Mouse (Mus musculus) Patski (cell line): ENCODE data around the gene Gm29776. TPM values are rescaled to one million over a fixed set of nuclear protein-coding genes. Genes with fewer than 3 reads are reported as not detected.
A peak's percentile ranks its signal among the peaks of the same experiment; 100 is the strongest.

Source experiments
- ATAC-seq: fragments of 100-300 bp; one replicate; pipeline ENCODE4 v1.8.0; 2021
- CTCF ChIA-PET: fragments of 350-600 bp; sonication (Branson Sonifier 250); formaldehyde crosslinking; loops from one replicate; lab custom pipeline; 2022; ENCODE audit warnings: inconsistent platforms; lab: Charles Lee
- POLR2A ChIA-PET: fragments of 350-600 bp; sonication (Branson Sonifier 250); formaldehyde crosslinking; loops from one replicate; lab custom pipeline; 2022; ENCODE audit warnings: antibody characterized with exemption, inconsistent platforms; lab: Charles Lee
- DNase-seq: peaks from one replicate; pipeline ENCODE4 v3.0.0-alpha.2; 2011; ENCODE audit warnings: low read depth, low spot score
- H3K27me3 ChIP-seq: fragments of 371-371 bp; one replicate; pipeline ENCODE4 v1.5.1; 2021
- CTCF ChIP-seq: fragments of 100-300 bp; IDR thresholded peaks from one replicate; pipeline ENCODE4 v1.5.1; 2021
- in situ Hi-C: fragments of 300-500 bp; cut with MboI; formaldehyde crosslinking; loops from 3 replicates; pipeline ENCODE4 v1.11.1; 2018; ENCODE audit warnings: low pct_unique_long_range_greater_than_20kb, mixed read lengths
- polyA plus RNA-seq: library from polyadenylated mRNA; unstranded; gene quantifications from one replicate; pipeline ENCODE4 v1.2.3, GENCODE M21; 2021

Gm29776 gene
- polyA plus RNA-seq, 1 experiment from 2014 or later, result 0.03 TPM

- DNase-seq (peak; percentile 99), ATAC-seq (peak; percentile 94)
- in situ Hi-C loops, result no loop called here
- CTCF ChIA-PET, result interaction anchor here (0.8 to 2.0 kb wide), 5 partner anchors 17 to 117 kb away, joined by 3 to 10 read pairs (median 7); no protein-coding TSS in a partner anchor
- no peak for TF ChIP-seq CTCF
- POLR2A ChIA-PET, result interaction anchor here (0.6 to 1.2 kb wide), 3 partner anchors 26 to 331 kb away, joined by 3 read pairs; partner anchors contain the start of gene Cdh24
- H3K27me3 ChIP-seq, result no peaks in the 10 kb centered on the region
Measured at GRCm38 (mm10) chr14:54686522-54687143, 12.0 kb downstream of the Gm29776 start, which contains the start of gene Acin1. Acin1 (minus strand) TSS chr14:54686931.

DNA sequence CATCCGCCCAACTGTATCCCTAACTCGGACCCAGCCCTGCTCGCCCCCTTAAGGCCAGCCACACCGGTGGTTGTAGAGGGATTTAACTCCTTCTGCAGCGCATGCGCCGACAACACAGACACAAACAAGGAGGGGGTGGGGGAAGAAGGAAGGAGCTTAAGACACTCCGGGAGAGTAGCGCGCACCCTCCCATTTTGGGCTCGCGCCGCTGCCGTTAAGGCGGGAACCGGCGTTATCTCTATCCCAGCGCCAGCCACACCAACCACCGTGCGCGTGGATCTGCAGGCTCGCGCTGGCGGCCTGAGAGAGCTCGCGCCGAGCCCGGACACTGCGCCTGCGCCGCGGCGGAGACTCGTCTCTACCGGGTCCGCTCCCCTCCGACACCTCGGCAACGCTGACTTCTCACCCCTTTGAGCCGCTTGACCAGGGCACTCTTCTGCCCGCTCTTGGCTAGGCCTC lies 12.5 kb downstream of the Gm29776 start, which contains the start of gene 1700123O20Rik:
1700123O20Rik (plus strand) TSS at position 154 of the 459 bp plus-strand sequence.
- CTCF ChIA-PET, result interaction anchor here (0.8 to 2.0 kb wide), 5 partner anchors 17 to 117 kb away, joined by 3 to 10 read pairs (median 7); no protein-coding TSS in a partner anchor
- no peak for TF ChIP-seq CTCF
- in situ Hi-C loops, result no loop called here
- DNase-seq, result no peak
- ATAC-seq, result peak; percentile 61
- POLR2A ChIA-PET, result interaction anchor here (0.6 to 1.2 kb wide), 3 partner anchors 26 to 332 kb away, joined by 3 read pairs; partner anchors contain the start of gene Cdh24
- no peaks in the 10 kb centered on the region for H3K27me3 ChIP-seq

GRCm38 (mm10) chr14:54685471-54685870 lies 13.2 kb downstream of the Gm29776 start:
- no peak for ATAC-seq
- ChIA-PET CTCF (interaction anchor here (1.0 to 2.0 kb wide), 4 partner anchors 16 to 116 kb away, joined by 3 to 10 read pairs (median 8); no protein-coding TSS in a partner anchor), POLR2A (interaction anchor here (0.5 to 1.2 kb wide), 2 partner anchors 25 to 130 kb away, joined by 3 to 4 read pairs; no protein-coding TSS in a partner anchor)
- no peaks in the 10 kb centered on the region for H3K27me3 ChIP-seq
- in situ Hi-C loops, result no loop called here
- DNase-seq, result no peak
- TF ChIP-seq CTCF, result no peak

DNA sequence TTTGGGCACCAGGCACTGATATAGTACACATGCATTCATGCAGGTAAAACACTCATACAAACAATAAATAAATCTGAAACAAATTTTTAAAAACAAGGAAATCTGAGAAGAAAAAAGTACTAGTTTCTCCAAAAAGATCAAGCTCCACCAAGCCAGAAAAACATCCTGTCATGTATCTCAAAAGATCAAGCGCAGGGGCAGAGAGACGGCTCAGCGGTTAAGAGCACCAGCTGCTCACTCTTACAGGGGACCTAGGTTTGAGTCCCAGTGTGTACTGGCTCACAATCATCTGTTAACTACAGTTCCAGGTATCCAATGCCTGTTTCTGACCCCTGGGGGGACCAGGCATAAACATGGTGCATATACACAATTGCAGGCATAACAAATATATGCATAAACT lies 16.2 kb downstream of the Gm29776 start:
- ChIA-PET CTCF (interaction anchor here (0.8 to 1.4 kb wide), 3 partner anchors 19 to 23 kb away, joined by 3 read pairs; no protein-coding TSS in a partner anchor), POLR2A (interaction anchor here (0.9 kb wide), 1 partner anchor 16 kb away, joined by 3 read pairs; no protein-coding TSS in a partner anchor)
- TF ChIP-seq CTCF, result no peak
- ATAC-seq, result no peak
- H3K27me3 ChIP-seq, result no peaks in the 10 kb centered on the region
- in situ Hi-C loops, result no loop called here
- no peak for DNase-seq

DNA sequence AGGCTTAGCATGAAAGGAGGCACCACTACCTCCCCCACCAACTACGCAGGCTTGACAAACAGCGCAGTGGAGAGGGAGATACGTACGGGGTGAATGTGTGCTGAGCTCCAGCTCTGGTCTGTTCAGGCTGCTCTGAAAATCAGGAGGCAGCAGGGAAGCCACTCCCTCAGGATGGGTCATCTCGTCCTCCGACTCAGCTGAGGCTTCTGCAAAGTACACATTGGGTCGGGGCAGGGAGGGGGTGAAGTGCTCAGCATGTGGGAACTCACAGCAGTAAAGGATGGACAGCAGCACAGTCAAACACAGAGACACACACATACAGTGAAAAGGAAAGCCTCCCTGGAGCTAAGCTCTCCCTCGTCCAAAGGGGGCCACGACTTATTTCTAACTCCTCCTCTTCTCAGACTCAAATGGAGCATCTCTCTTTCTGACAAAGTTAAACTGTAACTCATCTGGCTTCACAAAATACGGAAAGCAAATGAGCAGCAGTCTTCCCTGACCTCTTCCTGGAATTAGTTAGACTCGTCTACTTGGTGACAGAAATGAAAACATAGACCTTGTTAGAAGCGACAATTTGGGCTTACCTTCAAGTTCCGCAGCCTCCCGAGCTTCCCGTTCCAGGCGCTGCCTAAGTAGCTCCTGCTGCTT lies 19.9 kb downstream of the Gm29776 start:
- in situ Hi-C loops, result no loop called here
- no peaks in the 10 kb centered on the region for H3K27me3 ChIP-seq
- ChIA-PET CTCF (interaction anchor here (0.9 to 4.3 kb wide), 6 partner anchors 9 to 109 kb away, joined by 3 to 20 read pairs (median 6); no protein-coding TSS in a partner anchor), POLR2A (interaction anchor here (0.6 kb wide), 2 partner anchors 69 to 155 kb away, joined by 3 to 4 read pairs; no protein-coding TSS in a partner anchor)
- no peak for TF ChIP-seq CTCF
- ATAC-seq, result peak; percentile 87
- no peak for DNase-seq

DNA sequence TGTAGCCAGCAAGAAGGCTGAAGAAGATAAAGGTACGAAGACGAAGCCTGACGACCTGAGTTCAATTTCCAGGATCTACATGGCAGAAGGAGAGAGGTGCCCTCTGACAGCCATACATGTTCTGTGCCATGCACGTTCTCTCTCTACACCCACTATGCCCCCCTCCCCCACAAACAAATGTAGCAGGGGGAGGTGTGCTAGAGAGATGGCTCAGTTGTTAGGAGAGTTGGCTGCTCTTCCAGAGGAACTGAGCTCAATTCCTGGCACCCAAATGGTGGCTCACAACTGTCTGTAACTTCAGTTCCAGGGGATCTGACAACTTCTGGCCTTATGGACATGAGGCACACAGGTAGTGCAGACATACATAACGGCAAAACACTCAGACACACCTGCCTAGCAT lies 22.3 kb downstream of the Gm29776 start:
- ChIA-PET CTCF (interaction anchor here (0.7 to 9.3 kb wide), 2 partner anchors 15 to 38 kb away, joined by 3 to 62 read pairs; no protein-coding TSS in a partner anchor), POLR2A (no interaction called here)
- no peak for ATAC-seq
- DNase-seq, result no peak
- no peaks in the 10 kb centered on the region for H3K27me3 ChIP-seq
- in situ Hi-C loops, result no loop called here
- TF ChIP-seq CTCF, result no peak

DNA sequence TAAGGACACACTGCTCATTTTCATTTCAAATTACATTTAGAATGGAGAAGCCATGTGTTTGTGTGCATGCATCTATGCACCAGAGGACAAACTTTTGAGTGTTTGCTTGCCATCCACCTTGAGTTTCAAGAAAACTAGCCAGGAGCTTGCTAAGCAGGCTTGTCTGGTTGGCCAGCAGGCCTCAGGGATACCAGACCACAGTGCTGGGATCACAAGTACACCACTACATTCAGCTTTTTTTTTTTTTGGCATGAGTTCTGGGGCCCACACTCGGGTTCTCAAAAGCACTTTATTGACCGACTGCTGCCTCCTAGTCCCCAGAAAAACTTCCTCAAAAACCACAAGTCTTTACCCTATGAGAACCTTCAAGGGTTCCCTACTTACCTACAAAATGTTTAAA lies 24.3 kb downstream of the Gm29776 start:
- no peak for TF ChIP-seq CTCF
- CTCF ChIA-PET, result interaction anchor here (1.6 to 9.3 kb wide), 3 partner anchors 10 to 33 kb away, joined by 5 to 62 read pairs (median 5); partner anchors contain the start of gene Cdh24
- no peak for DNase-seq
- H3K27me3 ChIP-seq, result no peaks in the 10 kb centered on the region
- in situ Hi-C loops, result no loop called here
- no peak for ATAC-seq
- POLR2A ChIA-PET, result no interaction called here

- no peak for ATAC-seq
- in situ Hi-C loops, result no loop called here
Measured at GRCm38 (mm10) chr14:54669381-54669780, 29.3 kb downstream of the Gm29776 start.

DNA sequence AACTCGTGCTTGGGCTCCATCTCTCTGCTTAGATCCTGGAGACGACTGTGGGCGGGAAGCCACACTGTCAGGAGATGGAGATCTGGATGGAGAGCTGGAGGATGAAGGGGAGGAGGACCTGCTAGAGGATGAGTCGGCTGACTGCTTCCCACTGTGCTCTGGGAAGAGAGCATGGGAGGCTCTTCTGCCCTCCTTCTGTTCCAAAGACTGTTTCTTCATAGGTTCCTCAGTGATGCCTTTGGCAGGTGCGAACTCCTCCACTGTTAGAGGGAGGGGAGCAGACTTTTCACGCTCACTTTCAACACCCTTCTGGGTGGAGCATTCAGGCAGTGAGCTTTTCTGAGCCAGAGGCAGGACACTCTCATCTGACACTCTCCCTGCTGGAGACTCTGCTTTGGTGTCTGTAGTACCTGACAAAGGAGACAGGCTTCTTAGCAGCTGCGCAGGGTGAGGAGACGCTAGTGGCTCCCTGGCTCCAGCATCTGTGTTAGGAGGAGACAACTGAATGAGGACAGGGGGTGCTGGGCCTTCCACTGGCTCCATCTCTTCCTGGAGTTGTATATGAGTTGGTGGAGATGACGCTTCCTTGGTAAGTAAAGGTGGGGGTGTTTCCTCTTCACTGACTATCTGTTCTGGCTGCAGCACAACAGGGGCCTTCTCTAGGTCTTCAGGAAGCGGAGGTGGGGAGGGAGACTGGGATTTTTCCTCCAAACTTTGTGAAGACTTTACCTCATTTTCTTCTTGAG lies 34.0 kb downstream of the Gm29776 start:
- CTCF ChIA-PET, result interaction anchor here (2.4 to 2.5 kb wide), 2 partner anchors 13 to 14 kb away, joined by 7 to 9 read pairs; no protein-coding TSS in a partner anchor

More at GRCm38 (mm10) chr14:54669381-54669780, 29.3 kb downstream of the Gm29776 start:
- DNase-seq, result no peak
- ChIA-PET CTCF (interaction anchor here (0.7 to 9.3 kb wide), 11 partner anchors 8 to 413 kb away, joined by 3 to 62 read pairs (median 5); partner anchors contain the start of genes 1700123O20Rik, Acin1 and Rem2), POLR2A (interaction anchor here (0.6 kb wide), 1 partner anchor 33 kb away, joined by 3 read pairs; no protein-coding TSS in a partner anchor)
- TF ChIP-seq CTCF, result peak; percentile 80
- no peaks in the 10 kb centered on the region for H3K27me3 ChIP-seq

More for the DNA sequence above, 34.0 kb downstream of the Gm29776 start:
- H3K27me3 ChIP-seq, result no peaks in the 10 kb centered on the region
- no peak for DNase-seq
- no peak for ATAC-seq
- POLR2A ChIA-PET, result no interaction called here
- in situ Hi-C loops, result no loop called here
- TF ChIP-seq CTCF, result no peak
